Mouse (Mus musculus): ENCODE results near the gene Fnbp1. TPM values are rescaled to one million over a fixed set of nuclear protein-coding genes. Genes with fewer than 3 reads are reported as not detected.
A peak's percentile ranks its signal among the peaks of the same experiment; 100 is the strongest.

Fnbp1 gene
- polyA plus RNA-seq, 1 experiment, result 38.1 TPM

- no peak overlapping the region for H3K27ac ChIP-seq (replicated peaks; ENCODE audit: low read depth, low read length)
Measured at GRCm38 (mm10) chr2:31163361-31164118, 21.7 kb upstream of the Fnbp1 start.

DNA sequence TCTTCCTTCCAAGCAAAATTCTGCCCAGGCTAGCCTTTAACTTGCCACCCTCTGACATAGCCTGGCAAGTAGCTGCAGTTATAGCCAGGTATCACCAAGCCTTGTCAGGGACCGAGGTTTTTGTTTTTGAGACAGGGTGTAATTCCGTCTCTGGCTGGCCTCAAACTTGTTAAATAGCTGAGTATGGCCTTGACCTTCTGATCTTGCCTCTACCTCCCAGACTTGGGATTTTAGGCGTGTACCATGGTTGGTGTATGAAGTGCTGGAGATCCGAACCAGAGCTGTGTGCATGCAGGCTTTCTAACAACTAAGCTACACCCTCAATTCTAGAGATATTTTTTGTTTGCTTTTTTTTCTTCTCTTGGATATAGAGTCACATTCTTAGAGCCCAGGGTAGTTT, 19.8 kb upstream of the Fnbp1 start:
- Histone ChIP-seq H3K4me1 (ENCODE audit: control insufficient read depth, insufficient read depth, insufficient read length, low read length) (peaks cover 16% of the 10 kb centered on the region), H3K27ac (replicated peaks; ENCODE audit: low read depth, low read length) (no peak overlapping the region), H3K4me3 (ENCODE audit: insufficient read depth, low read depth, low read length) (no peak overlapping the region)

More at GRCm38 (mm10) chr2:31163361-31164118, 21.7 kb upstream of the Fnbp1 start:
- Histone ChIP-seq H3K4me3 (ENCODE audit: insufficient read depth, low read depth, low read length) (no peak overlapping the region), H3K4me1 (ENCODE audit: control insufficient read depth, insufficient read depth, insufficient read length, low read length) (peaks cover 18% of the 10 kb centered on the region)

DNA sequence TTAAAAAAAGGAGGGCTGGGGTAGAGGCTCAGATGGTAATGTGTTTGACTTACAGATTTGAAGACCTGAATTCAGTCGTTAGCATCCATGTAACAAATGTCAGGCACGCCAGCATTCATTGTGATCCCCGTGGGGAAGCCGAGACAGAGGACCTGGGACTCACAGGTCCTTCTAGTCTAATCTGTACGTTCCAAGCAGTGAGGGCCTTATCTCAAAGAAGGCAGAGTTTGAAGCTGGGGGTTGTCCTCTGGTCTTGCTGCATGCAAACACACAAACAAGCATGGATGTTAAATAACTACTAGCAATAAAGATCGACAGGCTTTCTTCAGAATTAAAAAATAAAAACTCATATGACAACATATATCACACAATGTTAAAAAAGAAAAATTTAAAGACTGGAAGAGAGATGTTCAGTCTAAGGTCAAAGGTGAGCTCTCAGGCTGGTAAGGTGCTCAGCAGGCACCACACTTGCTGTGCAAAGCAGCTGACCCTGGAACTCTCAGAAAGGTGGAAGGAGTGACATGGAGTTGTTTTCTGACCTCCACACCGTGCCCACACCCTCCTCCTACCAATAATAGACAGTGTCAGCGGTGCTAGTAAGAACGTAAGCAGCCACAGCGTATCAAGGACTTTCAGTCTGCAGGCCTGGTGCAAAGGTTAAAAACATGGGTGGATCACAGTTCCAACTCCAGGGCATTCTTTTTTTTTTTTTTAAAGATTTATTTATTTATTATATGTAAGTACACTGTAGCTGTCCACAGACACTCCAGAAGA, 18.5 kb upstream of the Fnbp1 start:
- Histone ChIP-seq H3K4me1 (ENCODE audit: control insufficient read depth, insufficient read depth, insufficient read length, low read length) (peaks cover 14% of the 10 kb centered on the region), H3K4me3 (ENCODE audit: insufficient read depth, low read depth, low read length) (no peak overlapping the region), H3K27ac (replicated peaks; ENCODE audit: low read depth, low read length) (no peak overlapping the region)

DNA sequence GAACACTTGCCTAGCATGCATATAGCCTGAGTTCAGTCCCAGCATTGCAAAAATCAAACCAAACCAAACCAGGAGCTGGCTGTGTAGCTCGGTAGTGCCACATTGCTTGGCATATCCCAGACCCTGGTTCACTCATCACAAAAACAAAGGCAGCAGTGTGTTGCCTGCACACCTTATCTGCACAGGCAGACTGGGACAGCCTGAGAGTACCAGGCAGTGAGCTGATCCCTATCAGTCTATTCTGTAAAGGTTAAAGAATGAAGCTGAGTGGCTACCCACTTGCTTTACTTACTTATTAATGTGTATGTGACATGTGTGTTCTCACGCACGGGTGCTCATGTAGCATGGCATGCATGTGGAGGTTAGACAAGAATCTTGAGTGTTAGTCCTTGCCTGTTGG, 15.0 kb upstream of the Fnbp1 start:
- Histone ChIP-seq H3K4me3 (ENCODE audit: insufficient read depth, low read depth, low read length) (no peak overlapping the region), H3K27ac (replicated peaks; ENCODE audit: low read depth, low read length) (no peak overlapping the region), H3K4me1 (ENCODE audit: control insufficient read depth, insufficient read depth, insufficient read length, low read length) (peaks cover 6% of the 10 kb centered on the region)

- H3K4me1 ChIP-seq (ENCODE audit: control insufficient read depth, insufficient read depth, insufficient read length, low read length), result peaks cover 6% of the 10 kb centered on the region
- H3K4me3 ChIP-seq (ENCODE audit: insufficient read depth, low read depth, low read length), result peak within 1 kb of the TSS; percentile 81
- peak within 1 kb of the TSS; percentile 35 for H3K27ac ChIP-seq (replicated peaks; ENCODE audit: low read depth, low read length)
Measured at GRCm38 (mm10) chr2:31151892-31152812, 10.3 kb upstream of the Fnbp1 start, which contains the start of gene Gpr107. Gene Gpr107 (plus strand): TSS chr2:31152316.

GRCm38 (mm10) chr2:31150762-31151161, 9.0 kb upstream of the Fnbp1 start:
- Histone ChIP-seq H3K27ac (replicated peaks; ENCODE audit: low read depth, low read length) (no peak overlapping the region), H3K4me3 (ENCODE audit: insufficient read depth, low read depth, low read length) (no peak overlapping the region), H3K4me1 (ENCODE audit: control insufficient read depth, insufficient read depth, insufficient read length, low read length) (peaks cover 6% of the 10 kb centered on the region)

GRCm38 (mm10) chr2:31147054-31147453, 5.2 kb upstream of the Fnbp1 start:
- H3K27ac ChIP-seq (replicated peaks; ENCODE audit: low read depth, low read length), result peak overlapping the region; percentile 23; the same call in 1 of the 2 replicates
- no peak overlapping the region for H3K4me3 ChIP-seq (ENCODE audit: insufficient read depth, low read depth, low read length)
- H3K4me1 ChIP-seq (ENCODE audit: control insufficient read depth, insufficient read depth, insufficient read length, low read length), result no peaks in the 10 kb centered on the region

GRCm38 (mm10) chr2:31144901-31145300, 3.1 kb upstream of the Fnbp1 start:
- H3K4me1 ChIP-seq (ENCODE audit: control insufficient read depth, insufficient read depth, insufficient read length, low read length), result no peaks in the 10 kb centered on the region
- 0 out of 2 replicates have a peak overlapping the region, but pooled peaks have one; percentile 18 for H3K27ac ChIP-seq (replicated peaks; ENCODE audit: low read depth, low read length)
- no peak overlapping the region for H3K4me3 ChIP-seq (ENCODE audit: insufficient read depth, low read depth, low read length)

DNA sequence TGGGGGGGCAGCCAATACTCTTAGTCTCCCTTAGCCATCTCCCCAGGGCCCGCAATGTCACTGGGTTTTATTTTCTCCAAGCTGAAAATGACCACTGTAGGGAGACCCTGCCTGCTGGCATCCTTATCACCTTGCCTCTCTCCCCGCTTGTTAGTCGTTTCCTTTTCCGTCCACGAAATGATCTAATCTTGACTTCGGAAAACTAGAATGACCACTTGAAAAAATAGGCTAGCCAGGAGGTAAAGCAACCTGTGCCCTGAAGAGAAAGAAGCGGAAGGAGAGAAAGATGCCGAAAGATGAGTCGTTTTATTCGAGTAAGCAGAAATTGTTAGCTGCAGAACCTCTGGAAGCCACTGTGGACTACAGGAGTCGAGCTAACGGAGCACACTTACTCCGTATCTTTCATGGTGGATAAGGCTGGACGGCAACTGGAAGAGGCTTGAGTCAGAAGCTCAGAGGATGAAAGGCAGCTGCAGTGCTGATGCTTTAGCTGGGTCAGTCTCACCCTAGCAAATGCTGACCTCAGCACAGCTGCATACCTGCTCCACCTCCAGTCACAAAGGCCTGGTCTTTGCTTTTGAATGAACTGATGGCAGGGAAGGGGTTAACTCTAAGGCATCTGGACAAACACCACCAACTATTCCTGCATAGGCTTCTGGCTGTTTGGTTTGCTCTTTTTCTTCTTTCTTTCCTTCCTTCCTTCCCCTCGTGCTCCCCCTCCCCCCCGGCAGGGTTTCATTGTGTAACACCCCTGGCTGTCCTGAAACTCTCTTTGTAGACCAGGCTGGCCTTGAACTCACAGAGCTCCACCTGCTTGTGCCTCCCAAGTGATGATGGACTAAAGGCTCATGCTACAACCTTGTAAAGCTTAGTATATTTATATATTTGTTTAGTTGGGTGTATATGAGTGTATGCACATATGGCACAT, 2.2 kb upstream of the Fnbp1 start:
- peak overlapping the region; percentile 48 for H3K4me3 ChIP-seq (ENCODE audit: insufficient read depth, low read depth, low read length)
- H3K27ac ChIP-seq (replicated peaks; ENCODE audit: low read depth, low read length), result peak overlapping the region; percentile 75

DNA sequence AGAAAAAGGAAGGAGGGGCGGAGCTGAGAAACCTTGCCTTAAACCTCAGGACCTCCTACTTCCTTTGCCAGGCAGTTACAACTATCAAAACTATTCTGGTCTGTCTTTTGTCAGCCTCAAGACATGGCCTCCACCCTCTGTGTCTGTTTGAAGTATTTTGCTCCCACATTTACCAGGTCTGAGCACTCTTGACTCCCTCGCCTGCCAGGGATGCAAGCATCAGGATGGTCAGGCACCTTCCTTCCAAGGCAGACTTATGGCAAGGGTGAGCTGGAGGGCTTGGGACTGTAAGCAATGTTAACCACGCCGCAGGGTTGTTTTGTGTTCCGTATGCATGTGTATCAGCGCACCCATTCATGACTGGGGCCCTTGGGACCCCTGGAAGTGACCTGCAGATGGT, 1.5 kb upstream of the Fnbp1 start:
- peak overlapping the region; percentile 48 for H3K4me3 ChIP-seq (ENCODE audit: insufficient read depth, low read depth, low read length)
- no peaks in the 10 kb centered on the region for H3K4me1 ChIP-seq (ENCODE audit: control insufficient read depth, insufficient read depth, insufficient read length, low read length)
- peak overlapping the region; percentile 75 for H3K27ac ChIP-seq (replicated peaks; ENCODE audit: low read depth, low read length)

More for the DNA sequence above, 2.2 kb upstream of the Fnbp1 start:
- no peaks in the 10 kb centered on the region for H3K4me1 ChIP-seq (ENCODE audit: control insufficient read depth, insufficient read depth, insufficient read length, low read length)

- Histone ChIP-seq H3K27ac (replicated peaks; ENCODE audit: low read depth, low read length) (peak overlapping the region; percentile 20), H3K4me1 (ENCODE audit: control insufficient read depth, insufficient read depth, insufficient read length, low read length) (no peaks in the 10 kb centered on the region), H3K4me3 (ENCODE audit: insufficient read depth, low read depth, low read length) (peak overlapping the region; percentile 78)
Measured at GRCm38 (mm10) chr2:31142505-31142904, 697 bp upstream of the Fnbp1 start.

DNA sequence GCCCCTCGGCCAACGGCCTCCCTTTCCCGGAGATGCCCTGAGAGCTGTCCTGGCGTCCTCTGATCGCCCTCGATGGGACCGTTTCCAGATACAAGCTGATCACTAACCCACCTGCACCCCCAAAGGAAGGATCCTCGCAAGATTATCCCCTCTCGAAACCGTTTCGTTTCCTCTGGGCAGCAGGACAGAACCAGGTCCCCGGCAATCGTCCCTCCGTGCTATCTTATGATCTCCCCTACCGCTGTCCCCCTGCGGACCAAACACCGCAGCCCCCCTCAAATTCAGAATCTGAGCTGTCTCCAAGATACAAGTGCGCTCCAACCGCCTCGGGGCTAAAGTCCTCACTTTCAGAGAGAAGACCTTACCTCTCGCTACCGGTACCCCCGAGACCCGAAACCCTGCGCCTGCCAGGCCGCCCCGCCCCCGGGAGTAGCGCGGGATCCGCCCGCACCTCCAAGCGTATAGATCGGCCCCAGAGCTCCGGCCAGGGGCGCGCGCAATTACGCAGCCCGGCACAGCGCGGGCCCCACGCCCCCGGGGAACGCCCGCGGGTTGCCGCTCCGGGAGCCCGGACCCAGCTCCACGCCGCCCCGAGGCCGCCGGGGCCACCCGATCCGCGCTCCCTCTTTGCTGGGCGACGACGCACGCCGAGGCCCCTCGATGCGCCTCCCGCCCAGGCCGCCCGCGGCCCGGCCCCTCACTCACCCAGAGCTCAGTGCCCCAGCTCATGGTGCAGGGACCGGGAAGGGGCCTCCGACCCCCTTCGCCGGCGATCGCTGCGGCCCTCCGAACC, 538 bp downstream of the Fnbp1 start:
- Histone ChIP-seq H3K27ac (replicated peaks; ENCODE audit: low read depth, low read length) (peak overlapping the region; percentile 54), H3K4me1 (ENCODE audit: control insufficient read depth, insufficient read depth, insufficient read length, low read length) (peaks cover 6% of the 10 kb centered on the region; the same call in 1 of the 2 replicates), H3K4me3 (ENCODE audit: insufficient read depth, low read depth, low read length) (peak overlapping the region; percentile 94)

DNA sequence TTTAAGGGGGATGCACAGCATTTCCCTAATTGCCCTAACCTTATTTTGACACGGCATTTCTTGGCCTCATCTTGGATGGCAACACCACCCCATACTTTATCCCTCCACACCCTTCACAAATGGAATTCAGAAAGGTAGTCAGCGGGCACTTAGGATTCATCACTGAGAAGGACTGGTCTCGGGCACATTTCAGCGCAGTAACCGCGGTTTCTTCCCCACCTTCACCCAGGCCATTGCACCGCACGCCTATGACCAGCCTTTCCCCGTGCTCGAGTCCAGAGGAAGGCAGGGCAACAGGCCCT, 1.1 kb downstream of the Fnbp1 start:
- Histone ChIP-seq H3K4me3 (ENCODE audit: insufficient read depth, low read depth, low read length) (peak overlapping the region; percentile 94), H3K4me1 (ENCODE audit: control insufficient read depth, insufficient read depth, insufficient read length, low read length) (peaks cover 6% of the 10 kb centered on the region; the same call in 1 of the 2 replicates), H3K27ac (replicated peaks; ENCODE audit: low read depth, low read length) (no peak overlapping the region)

Data from brown adipose tissue, adult 24 weeks (tissue).